Mouse (Mus musculus): ENCODE data around the gene Sugt1.

- no peak for TF ChIP-seq POLR2A (IDR thresholded peaks at IDR 0.05; ENCODE audit: low read depth, low read length)
- TF ChIP-seq CTCF (IDR thresholded peaks at IDR 0.05; ENCODE audit: borderline replicate concordance, insufficient read depth, low read length) = no peak
Observed at GRCm38 (mm10) chr14:79587852-79588229, 350 bp downstream of the Sugt1 start.
